Mouse (Mus musculus) spleen, adult 18-20 months (tissue): Measurements from ENCODE around the gene Olfr635.
"Not testable (repeated sequence)": the region's sequence is repeated elsewhere in the genome, so short reads cannot be mapped to it uniquely, and the experiment has no call there.

Source experiments
- DNase-seq, 2 experiments: peaks; one replicate each; pipeline ENCODE4 v3.0.0; 2022; ENCODE audit warnings: mixed read lengths in 2 of 2

The Olfr635 gene

DNA sequence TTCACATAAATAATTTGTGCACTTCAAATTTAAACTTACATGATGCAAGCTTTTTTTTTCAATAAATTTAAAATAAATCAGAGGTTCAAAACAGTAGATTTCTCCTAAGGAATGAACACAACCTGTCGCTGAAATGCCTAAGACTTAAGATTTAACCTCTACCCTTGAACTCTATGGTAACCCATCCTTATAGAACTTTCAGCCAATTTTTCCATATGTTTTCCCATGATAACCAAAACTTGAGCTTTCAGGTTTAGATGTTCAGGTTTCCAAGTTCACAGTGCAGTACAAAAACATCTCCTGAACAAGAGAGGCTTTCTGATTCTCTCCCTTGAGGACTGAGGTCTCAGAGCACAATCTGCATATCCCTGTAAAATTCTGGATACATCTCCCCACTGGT is at the start of gene Olfr635:
TSS of gene Olfr635 (plus strand) at position 301 of the 400 bp plus-strand sequence.
- DNase-seq: no peak

DNA sequence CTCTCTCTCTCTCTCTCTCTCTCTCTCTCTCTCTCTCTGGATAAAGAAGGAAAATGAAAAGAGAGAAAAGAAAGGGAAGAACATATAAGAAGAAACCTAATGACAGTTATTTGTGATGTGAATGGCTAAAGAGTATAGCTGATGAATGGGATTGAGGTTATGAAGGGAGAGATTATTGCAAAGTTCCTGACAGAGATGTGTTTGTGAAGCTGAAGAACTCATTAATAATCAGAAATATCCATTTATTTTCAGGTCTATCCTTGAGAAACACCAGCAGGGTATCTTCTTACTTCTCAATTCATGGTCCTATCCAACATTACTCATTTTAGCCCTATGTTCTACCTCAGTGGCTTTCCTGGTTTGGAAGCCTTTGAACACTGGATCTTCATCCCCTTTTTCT is 42.4 kb upstream of the Olfr635 start, which contains the start of gene Olfr631:
TSS of gene Olfr631 (plus strand) at position 301 of the 400 bp plus-strand sequence.
- no peak for DNase-seq

DNA sequence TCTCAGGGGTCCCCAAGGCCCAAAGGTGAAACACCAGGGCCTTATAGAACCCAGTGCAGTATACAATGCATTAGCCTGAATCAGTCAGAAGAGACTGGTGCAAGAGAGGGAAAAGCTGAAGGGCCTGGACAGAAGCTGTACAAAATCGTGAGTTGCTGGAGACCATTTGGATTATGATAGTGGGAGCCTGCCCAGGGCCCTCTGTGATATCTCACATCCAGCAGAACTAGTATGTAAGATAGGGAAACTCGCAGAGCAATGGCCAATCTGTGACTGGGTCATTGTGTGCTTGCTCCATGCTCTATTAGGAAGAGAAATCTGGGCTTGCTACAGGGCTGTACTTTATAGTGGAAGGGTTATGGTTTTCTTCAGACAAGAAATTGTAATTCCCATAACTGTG is 36.7 kb upstream of the Olfr635 start, which contains the start of gene Olfr632:
TSS of gene Olfr632 (plus strand) at position 84 of the 400 bp plus-strand sequence.
- no peak for DNase-seq

GRCm38 (mm10) chr7:103942730-103943129 is 28.2 kb upstream of the Olfr635 start:
- peak in 1 of 2 experiments; percentile 45 for DNase-seq

- no peak for DNase-seq
Observed at GRCm38 (mm10) chr7:103944137-103944536, 26.8 kb upstream of the Olfr635 start, which contains the start of gene Olfr633. TSS of gene Olfr633 (plus strand) at chr7:103944437.

DNA sequence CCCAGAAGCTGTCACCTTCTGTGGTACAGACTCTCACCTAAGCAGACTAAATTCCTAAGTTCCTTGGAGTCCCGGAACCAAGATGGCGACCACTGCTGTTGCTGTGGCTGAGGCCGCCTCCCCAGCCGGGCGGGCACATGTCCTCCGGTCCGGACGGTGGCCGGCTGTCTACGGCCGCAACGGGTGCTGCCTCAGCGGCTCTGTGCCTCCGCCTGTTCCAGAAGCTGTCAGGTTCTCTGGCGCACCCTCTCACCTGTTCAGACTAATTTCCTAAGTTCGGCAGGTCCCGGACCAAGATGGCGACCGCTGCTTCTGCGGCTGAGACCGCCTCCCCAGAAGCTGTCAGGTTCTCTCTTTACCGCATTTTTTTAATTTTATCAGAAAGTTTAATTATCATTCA is 4.1 kb upstream of the Olfr635 start:
- not testable (repeated sequence) for DNase-seq

- no peak for DNase-seq
Observed at GRCm38 (mm10) chr7:103971782-103972181, 830 bp downstream of the Olfr635 start.

GRCm38 (mm10) chr7:103998446-103998845 is 27.5 kb downstream of the Olfr635 start, which contains the start of gene Olfr638:
TSS of gene Olfr638 (plus strand) at chr7:103998746.
- no peak for DNase-seq

DNA sequence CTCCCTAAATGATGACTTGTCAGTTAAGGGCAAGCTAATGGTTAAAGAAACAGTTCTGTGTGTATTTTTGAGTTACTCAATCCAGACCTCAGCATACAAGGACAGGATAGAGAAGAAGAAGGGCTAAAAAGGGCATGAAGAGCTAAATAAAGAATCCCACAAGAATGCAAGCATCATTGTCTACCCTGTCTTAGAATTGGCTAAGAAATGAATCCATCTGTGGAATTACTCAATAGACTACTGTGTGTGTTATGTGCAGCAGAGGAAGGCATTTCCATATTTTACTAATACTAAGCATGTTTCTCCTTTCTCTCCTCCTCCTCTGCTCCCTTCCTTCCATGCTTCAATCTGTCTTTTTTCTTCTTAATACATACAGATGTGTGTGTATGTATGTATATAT is 28.2 kb downstream of the Olfr635 start:
- no peak for DNase-seq

DNA sequence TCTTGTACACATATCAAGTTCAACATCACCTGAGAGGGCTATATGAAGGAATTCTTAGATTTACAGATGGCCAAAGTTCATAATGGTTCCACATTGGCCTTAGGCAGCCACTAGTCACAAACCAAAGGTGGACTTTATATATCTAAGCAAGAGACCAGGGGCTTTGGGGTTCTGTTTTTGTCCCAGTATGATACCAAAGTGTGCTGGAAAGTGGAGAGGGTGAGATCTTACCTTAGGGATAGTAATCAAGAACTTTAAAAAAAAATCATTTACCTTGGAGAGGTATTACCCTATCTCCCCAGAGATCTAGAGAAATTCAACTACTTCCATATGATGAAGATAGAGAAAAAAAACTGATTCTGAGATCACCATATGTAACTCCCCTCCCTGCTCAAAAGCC is 46.3 kb downstream of the Olfr635 start, which contains the start of gene Olfr639:
TSS of gene Olfr639 (minus strand) at position 101 of the 400 bp plus-strand sequence.
- no peak for DNase-seq

DNA sequence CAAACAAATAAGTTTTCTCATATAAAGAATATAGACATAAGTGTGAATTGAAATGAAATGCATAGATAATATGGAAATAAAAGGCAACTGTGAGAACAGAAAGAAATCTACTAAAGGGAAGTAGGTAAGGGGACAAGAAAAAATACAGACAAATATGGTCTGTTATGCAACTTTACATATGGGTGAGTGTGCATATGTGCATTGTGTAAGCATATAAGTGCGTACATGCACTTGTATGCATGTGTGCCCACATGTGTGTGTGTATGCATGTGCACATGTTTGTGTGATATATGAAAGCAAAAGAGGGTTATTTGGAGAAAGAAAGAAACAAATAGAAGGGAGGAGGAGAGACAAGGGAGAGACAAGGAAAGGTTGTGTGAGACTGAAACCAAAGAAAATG is 48.0 kb downstream of the Olfr635 start:
- DNase-seq: no peak

GRCm38 (mm10) chr7:104021651-104022050 is 50.7 kb downstream of the Olfr635 start:
- DNase-seq: no peak

DNA sequence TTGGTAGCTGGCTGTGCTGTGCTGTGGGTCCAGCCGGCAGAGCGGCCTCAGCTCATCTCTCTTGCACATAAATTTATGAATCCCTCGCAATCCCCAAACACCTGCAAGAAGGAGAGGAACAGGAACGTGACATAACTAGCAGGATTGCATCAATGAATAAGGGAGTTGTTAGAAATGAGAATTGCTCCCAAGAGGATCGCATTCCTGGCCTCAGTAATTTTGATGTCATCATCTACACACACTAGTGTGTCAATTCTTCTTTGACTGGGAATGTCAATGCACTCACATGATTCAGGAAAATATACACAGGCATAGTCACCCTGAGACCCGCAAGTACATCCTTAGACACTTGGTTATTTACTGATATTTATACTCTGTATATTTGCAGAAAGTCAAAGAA is 54.5 kb downstream of the Olfr635 start, which contains the start of gene Olfr640:
TSS of gene Olfr640 (minus strand) at position 101 of the 400 bp plus-strand sequence.
- DNase-seq: no peak

DNA sequence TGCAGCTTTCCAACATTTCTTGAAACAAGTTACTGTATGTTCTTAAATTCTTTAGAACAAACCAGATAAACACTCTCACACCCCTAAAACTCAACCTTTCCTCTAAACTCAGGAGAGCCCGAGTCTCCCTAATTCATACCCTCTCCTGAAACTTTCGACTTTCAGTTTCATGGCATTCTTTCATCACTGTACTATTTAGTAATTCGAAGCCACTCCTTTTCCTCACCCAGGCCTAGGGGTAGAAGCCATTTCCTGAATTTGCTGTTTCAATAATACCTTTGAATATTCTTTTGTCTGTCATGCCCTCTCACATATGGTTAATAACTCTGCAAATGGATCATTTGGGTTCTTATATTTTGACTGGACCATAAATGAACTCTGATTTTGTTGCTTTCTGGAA is 56.0 kb downstream of the Olfr635 start:
- no peak for DNase-seq

GRCm38 (mm10) chr7:104035145-104035544 is 64.2 kb downstream of the Olfr635 start, which contains the start of gene Olfr641:
TSS of gene Olfr641 (plus strand) at chr7:104035445.
- DNase-seq: no peak
